Mouse (Mus musculus) thymus, postnatal 4 days (tissue): ENCODE data around the gene Tcp10c.
"Not testable (repeated sequence)": the region's sequence is repeated elsewhere in the genome, so short reads cannot be mapped to it uniquely, and the experiment has no call there.

ENCODE experiments used
- DNase-seq: peaks from one replicate; pipeline ENCODE4 v3.0.0; 2021

Gene Tcp10c

DNA sequence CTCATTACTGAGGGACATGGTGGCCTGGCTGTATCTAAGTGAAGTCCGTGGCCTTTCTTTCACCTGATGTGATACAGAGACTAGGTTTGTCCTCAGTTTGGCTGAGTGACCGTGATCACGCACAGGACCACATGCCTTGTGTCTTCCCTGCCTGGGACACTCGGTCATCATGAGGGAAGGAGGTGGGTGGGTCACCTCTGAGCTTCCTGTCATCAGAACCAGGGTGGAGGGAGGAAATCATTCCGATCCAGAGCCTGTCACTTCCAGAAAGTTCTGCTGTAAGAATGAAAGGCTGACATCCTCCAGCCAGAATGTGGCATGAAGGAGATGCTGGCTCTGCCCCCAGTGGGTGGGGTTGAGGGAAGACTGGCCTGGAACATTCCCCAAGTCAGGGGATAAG is 45.6 kb downstream of the Tcp10c start:
- not testable (repeated sequence) for DNase-seq

DNA sequence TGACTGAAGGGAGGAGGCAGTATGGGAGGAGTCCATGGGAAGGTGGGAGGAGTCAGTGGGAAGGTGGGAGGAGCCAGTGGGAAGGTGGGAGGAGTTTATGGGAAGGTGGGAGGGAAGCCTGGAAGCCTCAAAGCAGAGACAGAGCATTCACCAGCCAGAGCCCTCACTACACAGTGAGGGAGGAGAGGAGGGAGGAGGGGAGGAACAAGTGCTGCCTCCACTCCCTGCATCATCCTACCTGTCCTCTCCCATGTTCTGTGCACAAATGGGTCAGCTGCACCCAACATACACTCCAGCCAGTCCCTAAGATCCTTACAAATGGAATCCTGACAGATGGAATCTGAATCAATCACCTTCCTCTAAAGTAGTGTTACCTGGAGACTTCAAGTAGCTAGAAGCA is 47.7 kb downstream of the Tcp10c start:
- DNase-seq: not testable (repeated sequence)

DNA sequence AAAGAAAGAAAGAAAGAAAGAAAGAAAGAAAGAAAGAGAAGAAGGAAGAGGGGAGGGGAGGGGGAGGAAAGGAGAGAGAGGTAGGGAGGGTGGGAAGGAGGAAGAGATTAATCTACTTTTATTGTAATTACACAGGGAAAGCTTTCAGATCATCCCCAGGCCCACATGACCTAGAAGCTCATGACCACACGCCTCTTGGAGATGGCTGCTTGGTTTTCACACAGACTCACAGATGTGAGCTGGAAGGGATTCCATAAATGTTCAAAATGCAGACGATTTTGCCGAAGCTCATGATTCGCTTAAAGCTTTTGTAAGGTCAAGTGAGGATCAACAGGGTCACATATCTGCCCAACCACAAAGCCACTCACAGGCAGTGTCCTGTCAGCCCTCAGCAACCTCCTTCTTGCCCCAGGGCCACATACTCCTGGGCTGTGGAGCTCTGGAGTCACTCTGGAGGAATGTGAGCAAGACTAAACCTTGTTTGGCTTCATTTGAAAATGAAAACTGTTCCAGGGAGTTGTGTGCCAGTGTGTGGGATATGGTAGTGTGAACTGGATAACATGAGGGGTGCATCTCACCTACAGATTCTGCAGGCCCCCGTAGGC is 49.3 kb downstream of the Tcp10c start:
- DNase-seq: not testable (repeated sequence)

DNA sequence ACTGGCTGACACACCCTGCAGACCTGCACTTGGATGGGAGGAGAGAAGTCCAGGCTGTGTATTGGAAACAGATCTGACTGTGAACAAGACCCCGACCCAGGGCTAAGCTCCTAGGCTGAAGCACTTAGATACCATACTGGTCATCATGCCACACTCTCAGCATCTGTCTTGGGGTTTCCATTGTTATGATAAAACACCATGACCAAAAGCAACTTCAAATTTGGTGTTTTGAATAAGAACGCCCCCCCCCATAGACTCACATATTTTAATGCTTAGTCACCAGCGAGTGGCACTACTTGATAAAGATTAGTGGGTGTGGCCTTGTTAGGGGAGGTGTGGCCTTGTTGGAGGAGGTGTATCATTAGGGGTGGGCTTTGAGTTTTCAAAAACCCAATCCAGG is 51.7 kb downstream of the Tcp10c start:
- DNase-seq: not testable (repeated sequence)

DNA sequence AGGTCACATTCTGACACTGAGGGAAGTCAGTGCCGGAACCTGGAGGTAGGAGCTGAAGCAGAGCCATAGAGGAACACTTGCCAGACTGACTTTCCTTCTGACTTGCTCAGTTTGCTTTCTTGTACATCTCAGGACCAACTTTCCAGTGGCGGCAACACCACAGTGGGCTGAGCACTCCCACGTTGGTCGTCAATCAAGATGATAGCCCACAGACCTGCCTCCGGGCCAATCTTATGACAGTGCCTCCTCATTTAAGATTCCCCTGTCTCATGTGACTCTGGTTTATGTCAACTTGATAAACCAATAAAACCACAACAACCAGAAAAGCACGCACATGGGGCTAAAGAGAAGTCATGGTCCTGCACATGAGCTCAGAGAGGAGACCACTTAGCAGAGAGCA is 52.3 kb downstream of the Tcp10c start:
- not testable (repeated sequence) for DNase-seq

DNA sequence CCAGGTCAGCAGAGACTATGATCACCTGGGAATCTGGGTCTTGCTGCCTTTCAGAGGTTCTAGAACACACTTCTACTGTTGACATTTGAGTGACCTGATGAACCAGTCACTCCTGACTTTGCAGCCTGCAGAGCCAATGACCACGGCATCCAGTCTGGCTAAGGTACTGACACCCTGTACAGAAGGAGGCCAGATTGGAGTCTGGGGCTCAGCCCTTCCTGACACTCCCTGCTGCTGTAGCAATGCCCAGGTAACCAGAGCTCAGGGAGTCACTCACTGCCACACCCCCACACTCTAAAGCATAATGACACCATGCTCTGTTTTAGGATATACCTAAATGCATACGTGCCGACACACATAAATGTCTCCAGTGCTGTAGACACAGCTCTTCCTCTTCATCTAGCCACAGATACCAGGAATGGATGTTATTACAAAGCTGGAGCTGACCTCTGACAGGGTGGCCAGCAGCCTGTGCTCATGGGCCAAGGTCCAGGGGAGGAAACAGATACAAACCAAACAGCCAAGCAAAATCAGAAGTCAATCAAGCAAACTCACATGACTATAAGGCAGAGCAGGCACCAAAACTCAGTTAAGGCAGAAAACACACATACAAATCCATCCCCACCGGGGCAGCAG is 53.4 kb downstream of the Tcp10c start:
- DNase-seq: not testable (repeated sequence)

DNA sequence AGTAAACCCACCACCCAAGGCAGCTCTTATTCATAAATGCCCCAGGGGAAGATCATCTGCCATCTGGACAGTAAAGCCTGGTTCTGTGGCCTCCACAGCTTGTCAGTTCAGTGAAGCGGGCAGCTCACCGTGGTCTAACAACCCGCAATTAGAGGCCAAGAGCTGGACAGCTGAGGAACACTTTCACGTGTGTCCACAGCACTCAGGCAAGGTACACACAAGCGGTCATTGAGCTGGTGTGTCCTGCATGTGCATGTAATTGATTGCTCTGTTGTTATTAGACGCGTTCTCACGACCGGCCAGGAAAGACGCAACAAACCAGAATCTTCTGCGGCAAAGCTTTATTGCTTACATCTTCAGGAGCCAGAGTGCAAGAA is 53.9 kb downstream of the Tcp10c start:
- not testable (repeated sequence) for DNase-seq

DNA sequence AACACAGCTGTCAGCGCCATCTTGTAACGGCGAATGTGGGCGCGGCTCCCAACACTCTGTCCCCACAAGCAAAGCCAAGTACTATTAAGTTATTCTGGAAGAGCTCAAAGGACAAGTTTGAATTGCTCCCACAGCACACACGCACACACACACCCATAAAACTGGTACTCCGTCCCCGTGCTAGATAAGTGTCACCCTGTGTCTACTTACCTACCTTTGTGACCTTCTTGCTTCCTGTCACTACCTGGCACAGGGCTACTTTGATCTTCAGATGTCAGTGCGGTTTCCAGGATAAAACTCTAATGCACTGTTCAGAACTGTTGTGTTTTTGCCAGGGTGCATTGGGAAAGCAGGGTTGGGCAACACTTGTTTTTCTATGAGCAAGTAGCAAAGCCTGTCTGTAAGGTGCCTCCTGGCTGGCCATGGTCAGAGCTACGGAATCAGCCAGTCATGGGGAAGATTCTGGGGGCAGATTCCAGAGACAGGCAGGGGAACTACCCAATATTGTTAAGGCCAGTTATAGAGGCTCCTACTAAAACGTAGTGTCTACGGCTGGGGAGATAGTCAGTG is 66.7 kb downstream of the Tcp10c start:
- DNase-seq: not testable (repeated sequence)

DNA sequence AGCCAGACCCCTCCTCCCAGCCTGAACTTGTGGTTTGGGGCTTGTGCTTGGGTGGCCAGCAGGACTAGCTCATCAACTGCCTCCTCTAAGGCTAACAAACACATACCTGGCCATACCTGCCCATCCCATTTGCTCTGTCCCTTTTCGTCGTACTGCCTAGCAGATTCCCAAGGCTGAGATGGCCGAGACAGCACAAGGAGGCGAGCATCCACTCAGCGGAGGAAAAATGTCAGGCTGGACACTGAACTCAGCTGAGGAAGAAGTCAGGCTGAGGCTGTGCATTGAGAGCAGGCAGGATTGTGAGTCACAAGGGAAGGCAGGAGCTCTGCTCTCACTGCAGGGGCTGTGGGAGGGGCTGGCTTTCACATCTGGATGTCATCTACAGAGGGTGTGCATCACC is 68.3 kb downstream of the Tcp10c start:
- DNase-seq: not testable (repeated sequence)

DNA sequence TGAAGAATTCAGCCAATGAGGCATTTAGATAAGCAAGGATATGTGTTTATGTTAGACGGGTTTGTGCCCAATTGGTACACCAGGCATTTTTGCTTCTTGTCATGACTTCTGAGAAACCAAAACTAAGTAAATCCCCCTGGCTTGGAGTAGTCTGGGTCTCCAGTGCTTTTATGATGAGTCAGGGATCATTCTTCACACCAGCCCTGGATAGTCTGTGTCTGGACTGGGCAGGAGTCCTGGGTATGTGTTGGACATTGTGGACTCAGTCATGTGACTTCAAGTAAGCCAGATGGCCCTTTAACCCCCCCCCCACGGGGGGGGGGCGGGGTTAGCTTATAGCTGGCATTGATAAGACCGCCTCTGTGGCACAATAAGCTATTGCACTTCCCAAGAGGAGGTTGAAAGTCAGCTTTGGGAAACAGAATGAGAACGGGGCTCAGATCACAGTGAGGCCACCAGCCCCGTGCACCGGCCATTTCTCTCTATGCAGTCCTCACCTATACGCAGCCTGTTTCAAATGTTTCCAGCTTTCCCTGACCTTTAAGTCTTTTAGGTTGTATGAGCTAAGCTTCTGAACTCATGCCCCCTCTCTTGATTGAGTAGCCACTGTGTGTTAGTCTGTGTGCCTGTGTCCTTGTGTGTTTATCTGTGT is 69.1 kb downstream of the Tcp10c start:
- not testable (repeated sequence) for DNase-seq

DNA sequence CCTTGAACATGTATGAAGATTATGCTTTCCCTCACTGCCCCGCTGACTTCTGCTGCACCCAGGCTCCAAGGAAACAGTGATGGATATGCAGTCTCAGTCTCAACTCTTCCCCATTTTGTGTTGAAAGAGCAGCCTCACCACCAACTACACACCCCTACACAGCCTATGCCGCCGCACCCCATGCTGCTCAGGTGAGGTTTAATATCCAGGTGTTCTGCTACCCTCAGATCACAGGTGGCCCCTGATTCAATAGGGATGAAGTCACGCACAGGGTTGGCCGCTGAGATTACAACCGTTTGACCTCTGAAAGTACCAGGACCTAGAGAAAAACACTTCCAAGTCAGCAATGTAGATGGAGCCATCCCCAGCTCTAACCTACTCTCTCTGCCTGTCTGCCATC is 69.9 kb downstream of the Tcp10c start:
- DNase-seq: not testable (repeated sequence)

DNA sequence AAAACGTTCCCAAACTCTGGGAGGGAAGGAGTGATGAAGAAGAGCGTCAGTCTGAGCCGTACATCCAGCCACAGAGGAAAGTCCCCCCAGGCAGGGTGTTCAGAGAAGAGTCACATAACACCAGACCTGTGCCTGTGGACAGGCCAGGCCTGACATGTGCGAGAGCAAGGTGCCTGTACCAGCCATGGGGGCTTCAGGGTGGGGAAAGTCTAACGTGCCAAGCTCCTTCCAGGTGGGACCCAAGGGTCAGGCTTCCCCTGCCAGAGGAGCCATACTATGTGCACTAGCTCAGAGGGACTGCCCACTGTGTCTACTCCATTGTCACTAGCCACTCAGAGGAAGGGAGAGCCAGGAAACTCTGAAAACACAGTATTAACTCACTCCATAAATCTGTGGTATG is 71.3 kb downstream of the Tcp10c start:
- not testable (repeated sequence) for DNase-seq

DNA sequence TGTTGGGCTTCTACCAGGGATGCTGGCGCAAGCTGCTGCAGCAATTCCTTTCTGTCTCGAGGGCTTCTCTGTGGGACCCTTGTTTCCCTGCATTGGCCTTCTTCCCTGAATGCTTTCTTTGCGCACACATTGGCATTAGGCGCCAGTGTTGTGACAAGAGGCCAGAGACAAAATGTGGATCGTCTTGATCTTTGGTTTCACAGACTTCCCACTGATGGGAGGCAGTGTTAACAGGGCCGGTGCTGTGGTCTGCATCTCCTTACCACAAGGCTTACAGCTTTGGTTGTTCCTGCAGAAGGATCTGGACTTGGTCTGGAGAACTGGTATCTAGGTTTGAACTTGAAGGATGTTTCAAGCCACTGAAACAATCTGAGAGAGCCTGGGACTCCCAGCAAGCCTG is 72.1 kb downstream of the Tcp10c start:
- not testable (repeated sequence) for DNase-seq
